Mouse (Mus musculus) midbrain, embryonic 16.5 days (tissue): Measurements from ENCODE around the gene Cadm4. TPM values are rescaled to one million over a fixed set of nuclear protein-coding genes. Genes with fewer than 3 reads are reported as not detected.
"Not testable (repeated sequence)": the region's sequence is repeated elsewhere in the genome, so short reads cannot be mapped to it uniquely, and the experiment has no call there.

Experiments
- ATAC-seq: fragments of 200-750 bp; cut with Nextera tagmentation; 2 replicates; pipeline ENCODE4 v1.8.0; 2017; ENCODE audit warnings: moderate TSS enrichment
- H3K27ac ChIP-seq: fragments of 300-500 bp; sonication (generic); 2 replicates; pipeline ENCODE4 v1.5.1; 2014; ENCODE audit warnings: mild to moderate bottlenecking, low read length, mixed read lengths
- H3K27me3 ChIP-seq: fragments of 300-500 bp; sonication (generic); 2 replicates; pipeline ENCODE4 v1.6.1; 2014; ENCODE audit warnings: low read depth, low read length, mixed read lengths; ENCODE audit not compliant: control insufficient read depth, insufficient read depth
- H3K36me3 ChIP-seq: fragments of 300-500 bp; sonication (generic); 2 replicates; pipeline ENCODE4 v1.6.1; 2014; ENCODE audit warnings: mild to moderate bottlenecking, low read length, moderate library complexity, mixed read lengths; ENCODE audit not compliant: control insufficient read depth, insufficient read depth
- H3K4me1 ChIP-seq: fragments of 300-500 bp; sonication (generic); 2 replicates; pipeline ENCODE4 v1.6.1; 2014; ENCODE audit warnings: mild to moderate bottlenecking, low read length, mixed read lengths; ENCODE audit not compliant: control insufficient read depth, insufficient read depth
- H3K4me2 ChIP-seq: fragments of 300-500 bp; sonication (generic); 2 replicates; pipeline ENCODE4 v1.6.1; 2014; ENCODE audit warnings: mild to moderate bottlenecking, low read length, mixed read lengths
- H3K4me3 ChIP-seq: fragments of 300-500 bp; sonication (generic); 2 replicates; pipeline ENCODE4 v1.5.1; 2014; ENCODE audit warnings: low read depth, mild to moderate bottlenecking, low read length, moderate library complexity, mixed read lengths
- H3K9ac ChIP-seq: fragments of 300-500 bp; sonication (generic); 2 replicates; pipeline ENCODE4 v1.6.1; 2014; ENCODE audit warnings: low read depth, low read length, mixed read lengths
- H3K9me3 ChIP-seq: fragments of 300-500 bp; sonication (generic); replicated peaks from 2 replicates; pipeline ENCODE4 v1.6.1; 2014; ENCODE audit warnings: mild to moderate bottlenecking, low read length, mixed read lengths; ENCODE audit not compliant: control insufficient read depth, poor library complexity, severe bottlenecking
- WGBS: fragments of 180-500 bp; shearing (Covaris S2); extraction: QIAGEN DNeasy Blood & Tissue Kit; methylation state at CpG from one replicate; pipeline ENCODE4 v1.1.7; 2014; 5-methylcytosine and 5-hydroxymethylcytosine counted together
- polyA plus RNA-seq: library from polyadenylated mRNA; unstranded; fragments of >200 nt; fragmentation: Nextera tagmentation; extraction: Ambion mirVana; gene quantifications from 2 replicates; pipeline ENCODE4 v1.2.1, GENCODE M21; 2015

The Cadm4 gene
- polyA plus RNA-seq, 1 experiment from 2014 or later: 75.3 TPM

DNA sequence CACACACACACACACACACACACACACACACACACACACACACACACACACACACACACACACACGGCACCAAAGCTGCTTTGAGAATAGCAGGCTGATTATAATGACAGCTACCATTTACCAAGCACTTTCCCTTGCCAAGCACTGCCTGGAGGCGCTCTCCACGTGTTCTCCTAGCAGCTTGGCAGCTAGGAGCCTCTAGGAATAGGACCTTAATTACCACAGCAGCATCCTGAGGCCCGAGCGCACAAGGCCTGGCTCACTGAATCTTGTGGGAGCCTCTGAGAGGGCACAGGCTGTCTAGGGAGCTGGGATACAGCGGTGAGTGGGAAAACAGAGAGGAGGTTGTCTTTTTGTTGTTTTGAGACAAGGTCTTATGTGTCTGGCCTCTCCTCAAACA lies 35.8 kb downstream of the Cadm4 start:
- H3K27ac ChIP-seq: peak overlapping the region; percentile 37; the same call in 1 of the 2 replicates
- H3K4me2 ChIP-seq: no peak overlapping the region
- H3K27me3 ChIP-seq: no peaks in the 10 kb centered on the region
- H3K9me3 ChIP-seq: no peaks in the 10 kb centered on the region
- no peaks in the 10 kb centered on the region for H3K4me1 ChIP-seq
- no peak for ATAC-seq
- 47% methylated on average over 6 of the region's 6 CpGs for WGBS
- peaks cover 10% of the 10 kb centered on the region for H3K36me3 ChIP-seq
- no peak overlapping the region for H3K9ac ChIP-seq
- no peak overlapping the region for H3K4me3 ChIP-seq

DNA sequence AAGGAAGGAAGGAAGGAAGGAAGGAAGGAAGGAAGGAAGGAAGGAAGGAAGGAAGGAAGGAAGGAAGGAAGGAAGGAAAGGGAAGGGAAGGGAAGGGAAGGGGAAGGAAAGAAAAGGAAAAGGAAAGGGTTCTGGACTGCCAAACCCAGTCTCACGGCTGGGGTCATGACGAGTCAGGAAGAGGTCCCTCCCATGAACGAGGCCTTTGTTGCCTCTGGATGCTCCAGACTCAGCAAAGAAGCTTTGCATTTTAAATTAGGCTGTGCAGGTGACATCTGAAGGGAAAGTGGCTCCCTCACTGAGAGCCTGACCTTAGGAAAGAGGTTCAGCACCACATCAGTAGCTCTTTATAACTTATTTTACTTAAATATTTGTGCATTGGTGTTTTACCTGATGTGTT lies 37.3 kb downstream of the Cadm4 start:
- no peak for ATAC-seq
- Histone ChIP-seq H3K9ac (no peak overlapping the region), H3K27ac (no peak overlapping the region), H3K4me1 (no peaks in the 10 kb centered on the region), H3K36me3 (peaks cover 10% of the 10 kb centered on the region), H3K4me2 (no peak overlapping the region), H3K9me3 (no peaks in the 10 kb centered on the region), H3K27me3 (no peaks in the 10 kb centered on the region), H3K4me3 (no peak overlapping the region)
- 10% methylated on average over 3 of the region's 3 CpGs for WGBS

DNA sequence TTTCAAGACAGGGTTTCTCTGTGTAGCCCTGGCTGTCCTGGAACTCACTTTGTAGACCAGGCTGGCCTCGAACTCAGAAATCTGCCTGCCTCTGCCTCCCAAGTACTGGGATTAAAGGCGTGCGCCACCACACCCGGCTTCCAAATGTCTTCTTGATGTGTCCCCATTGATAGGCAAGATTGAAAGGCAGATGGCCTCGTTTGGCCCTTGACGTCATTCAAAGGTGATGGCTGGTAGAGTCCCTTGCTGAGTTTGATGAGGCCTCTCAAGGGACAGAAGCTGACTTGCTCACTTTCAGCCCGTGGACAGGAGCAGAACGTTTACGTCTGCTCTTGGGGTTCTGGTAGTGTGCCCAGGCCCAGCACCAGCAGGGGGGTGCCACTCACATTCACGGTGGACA lies 38.2 kb downstream of the Cadm4 start:
- H3K4me1 ChIP-seq, H3K27ac ChIP-seq, H3K36me3 ChIP-seq, ATAC-seq, H3K9me3 ChIP-seq, H3K4me2 ChIP-seq, H3K27me3 ChIP-seq, H3K4me3 ChIP-seq, H3K9ac ChIP-seq: not testable (repeated sequence)
- 89% methylated on average over 9 of the region's 10 CpGs for WGBS

DNA sequence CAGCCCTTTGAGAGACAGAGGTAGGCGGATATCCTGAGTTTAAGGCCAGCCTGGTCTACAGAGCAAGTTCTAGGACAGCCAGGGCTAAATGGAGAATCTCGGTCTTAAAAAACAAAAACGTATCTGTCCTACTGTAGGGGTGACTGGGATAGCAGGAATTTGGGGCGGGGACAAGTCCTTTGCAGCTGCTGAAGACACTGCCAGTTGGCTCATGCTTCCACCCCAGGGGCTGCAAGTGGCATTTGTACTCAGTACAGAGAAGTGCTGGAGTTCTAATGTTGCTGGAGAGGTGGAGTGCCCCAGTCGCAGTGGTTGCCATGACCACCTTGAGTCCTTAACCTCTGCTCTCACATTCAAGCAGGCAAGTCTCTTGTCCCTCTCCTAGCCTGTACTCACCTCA lies 41.0 kb downstream of the Cadm4 start:
- ATAC-seq: no peak
- Histone ChIP-seq H3K4me1 (no peaks in the 10 kb centered on the region), H3K9me3 (no peaks in the 10 kb centered on the region), H3K4me3 (no peak overlapping the region), H3K27ac (no peak overlapping the region), H3K9ac (no peak overlapping the region), H3K4me2 (no peak overlapping the region), H3K36me3 (no peaks in the 10 kb centered on the region; the same call in 1 of the 2 replicates), H3K27me3 (no peaks in the 10 kb centered on the region)
- WGBS: 59% methylated on average over 5 of the region's 5 CpGs

DNA sequence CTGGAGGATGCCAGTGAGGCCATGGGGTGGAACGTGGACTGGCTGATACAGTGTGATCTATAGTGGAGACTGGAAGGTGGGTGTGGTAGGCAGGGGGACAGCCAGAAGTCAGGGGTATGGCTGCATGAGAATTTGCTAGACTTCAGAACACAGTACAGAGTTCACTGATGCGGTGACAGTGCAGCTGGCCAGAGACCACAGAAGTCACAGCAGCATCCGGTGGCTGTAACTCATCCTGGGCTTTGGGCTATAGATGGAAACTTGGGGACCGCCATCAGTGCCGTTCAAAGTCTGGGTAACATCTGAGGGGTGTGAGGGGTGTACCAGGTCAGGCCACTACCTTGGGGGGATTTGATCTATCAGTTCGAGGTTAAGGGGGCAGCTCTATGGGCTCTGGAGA lies 41.9 kb downstream of the Cadm4 start:
- no peak for ATAC-seq
- H3K27me3 ChIP-seq: no peaks in the 10 kb centered on the region
- 90% methylated on average over 6 of the region's 6 CpGs for WGBS

DNA sequence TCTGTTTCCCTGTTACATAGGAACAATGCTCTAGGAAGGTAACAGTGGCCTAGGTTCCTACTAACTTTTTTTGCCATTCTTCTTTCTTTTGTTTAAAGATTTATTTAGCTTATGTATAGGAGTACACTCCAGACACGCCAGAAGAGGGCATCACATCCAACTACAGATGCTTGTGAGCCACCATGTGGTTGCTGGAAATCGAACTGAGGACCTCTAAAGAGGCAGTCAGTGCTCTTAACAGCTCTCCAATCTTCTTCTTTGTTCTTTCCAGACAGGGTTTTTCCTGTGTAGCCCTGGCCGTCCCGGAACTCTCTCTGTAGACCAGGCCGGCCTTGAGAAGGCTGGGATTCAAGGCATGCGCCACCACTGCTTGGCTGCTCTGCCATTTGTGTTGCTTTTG lies 43.2 kb downstream of the Cadm4 start:
- no peak overlapping the region for H3K4me2 ChIP-seq
- H3K36me3 ChIP-seq: no peaks in the 10 kb centered on the region; the same call in 1 of the 2 replicates
- no peak for ATAC-seq
- no peak overlapping the region for H3K9ac ChIP-seq
- H3K4me1 ChIP-seq: peaks cover 6% of the 10 kb centered on the region
- no peaks in the 10 kb centered on the region for H3K27me3 ChIP-seq
- no peak overlapping the region for H3K4me3 ChIP-seq
- H3K9me3 ChIP-seq: no peaks in the 10 kb centered on the region
- no peak overlapping the region for H3K27ac ChIP-seq
- 82% methylated on average over 6 of the region's 6 CpGs for WGBS

More for the DNA sequence above, 41.9 kb downstream of the Cadm4 start:
- Histone ChIP-seq H3K4me3 (no peak overlapping the region), H3K36me3 (no peaks in the 10 kb centered on the region; the same call in 1 of the 2 replicates), H3K4me2 (no peak overlapping the region), H3K9ac (no peak overlapping the region), H3K27ac (no peak overlapping the region), H3K9me3 (no peaks in the 10 kb centered on the region), H3K4me1 (no peaks in the 10 kb centered on the region)

DNA sequence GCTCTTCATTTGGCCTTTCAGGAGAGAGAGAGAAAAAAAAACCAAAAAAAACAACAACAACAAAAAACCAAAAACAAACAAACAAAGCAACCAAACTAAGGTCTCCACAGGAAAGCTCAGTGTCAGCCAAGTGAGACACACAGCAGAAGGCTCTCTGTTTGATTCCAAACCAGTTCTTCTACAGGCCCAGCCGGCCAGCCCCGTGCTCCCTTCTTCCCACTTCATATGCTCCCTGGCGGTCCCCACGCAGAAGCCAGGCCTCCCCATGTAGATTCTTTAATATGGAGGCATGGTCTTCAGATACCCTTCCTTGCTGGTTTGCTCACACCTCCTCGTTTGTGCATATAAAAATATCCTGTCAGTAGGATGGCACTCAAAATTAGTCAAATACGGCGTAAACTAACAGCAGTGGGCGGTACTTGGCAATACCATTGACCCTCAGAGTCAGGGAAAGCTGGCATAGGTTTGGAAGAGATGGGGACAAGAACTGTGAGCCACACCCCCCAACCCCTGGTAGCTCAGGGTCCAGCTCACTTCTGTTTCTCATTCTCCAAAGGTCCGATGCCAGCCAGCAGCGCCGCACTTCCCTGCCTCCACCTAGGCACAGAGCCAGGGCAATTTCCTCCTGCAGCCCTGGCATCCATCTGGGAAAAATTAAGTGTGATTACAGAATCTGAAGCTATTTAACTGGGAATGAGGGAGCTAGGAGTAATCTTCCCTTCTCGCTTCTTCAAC lies 44.0 kb downstream of the Cadm4 start:
- Histone ChIP-seq H3K4me3 (no peak overlapping the region), H3K27ac (no peak overlapping the region), H3K9me3 (no peaks in the 10 kb centered on the region), H3K27me3 (no peaks in the 10 kb centered on the region), H3K36me3 (no peaks in the 10 kb centered on the region), H3K4me1 (peaks cover 6% of the 10 kb centered on the region), H3K9ac (no peak overlapping the region), H3K4me2 (no peak overlapping the region)
- no peak for ATAC-seq
- WGBS: 84% methylated on average over 12 of the region's 12 CpGs

DNA sequence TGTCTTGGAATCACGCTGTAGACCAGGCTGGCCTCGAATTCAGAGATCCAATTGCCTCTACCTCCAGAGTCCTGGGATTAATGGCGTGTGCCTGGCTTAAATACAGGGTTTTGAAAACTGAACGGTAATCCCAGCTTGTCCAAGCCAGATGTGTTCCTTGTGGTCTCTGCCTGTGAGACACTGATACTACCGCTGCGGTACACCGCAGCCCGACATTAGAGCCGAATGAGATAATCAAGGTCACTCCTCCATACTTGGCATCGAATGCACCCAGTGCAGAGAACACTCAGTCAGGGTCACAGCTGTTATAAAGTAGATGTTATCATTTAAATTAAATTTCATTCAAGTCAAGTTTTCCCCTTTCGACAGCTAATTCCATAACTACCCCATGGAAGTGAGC lies 47.0 kb downstream of the Cadm4 start:
- ATAC-seq: no peak
- H3K36me3 ChIP-seq: peaks cover 7% of the 10 kb centered on the region
- peaks cover 25% of the 10 kb centered on the region for H3K4me1 ChIP-seq
- H3K9me3 ChIP-seq: no peaks in the 10 kb centered on the region
- no peak overlapping the region for H3K4me2 ChIP-seq
- no peak overlapping the region for H3K27ac ChIP-seq
- H3K9ac ChIP-seq: no peak overlapping the region
- WGBS: 89% methylated on average over 11 of the region's 11 CpGs
- no peak overlapping the region for H3K4me3 ChIP-seq
- H3K27me3 ChIP-seq: no peaks in the 10 kb centered on the region

DNA sequence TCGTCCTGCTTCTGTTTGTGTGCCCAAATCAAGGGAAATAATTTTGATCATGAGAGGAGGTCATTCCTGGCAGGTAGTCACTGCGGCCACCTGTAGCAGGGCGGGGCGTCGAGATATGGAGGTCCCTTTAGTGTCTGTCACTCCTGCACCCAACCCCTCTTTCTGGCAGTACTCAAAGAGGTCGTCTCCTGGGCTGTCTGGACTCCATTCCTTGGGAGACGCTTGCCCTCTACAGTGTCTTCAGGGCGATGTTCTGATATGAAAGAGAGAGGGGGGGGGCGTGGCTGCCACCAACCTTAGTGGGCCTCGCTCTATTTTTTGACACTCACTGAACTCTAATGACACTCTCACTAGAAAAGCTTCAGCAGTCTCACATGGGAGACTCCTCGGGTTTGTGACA lies 47.8 kb downstream of the Cadm4 start:
- Histone ChIP-seq H3K4me1 (peaks cover 32% of the 10 kb centered on the region), H3K36me3 (peaks cover 10% of the 10 kb centered on the region), H3K9me3 (no peaks in the 10 kb centered on the region), H3K4me2 (peak overlapping the region; percentile 69), H3K27me3 (no peaks in the 10 kb centered on the region), H3K27ac (peak overlapping the region; percentile 88), H3K9ac (peak overlapping the region; percentile 73), H3K4me3 (peak overlapping the region; percentile 55)
- peak; percentile 12 for ATAC-seq
- WGBS: 68% methylated on average over 11 of the region's 11 CpGs
